Mouse (Mus musculus) thymus, postnatal 10 days (tissue): ENCODE results near the gene Hp1bp3.

Source experiments
- DNase-seq, 2 experiments: peaks; one replicate each; pipeline ENCODE4 v3.0.0; 2021; ENCODE audit warnings: low spot score in 2 of 2

Hp1bp3 gene

DNA sequence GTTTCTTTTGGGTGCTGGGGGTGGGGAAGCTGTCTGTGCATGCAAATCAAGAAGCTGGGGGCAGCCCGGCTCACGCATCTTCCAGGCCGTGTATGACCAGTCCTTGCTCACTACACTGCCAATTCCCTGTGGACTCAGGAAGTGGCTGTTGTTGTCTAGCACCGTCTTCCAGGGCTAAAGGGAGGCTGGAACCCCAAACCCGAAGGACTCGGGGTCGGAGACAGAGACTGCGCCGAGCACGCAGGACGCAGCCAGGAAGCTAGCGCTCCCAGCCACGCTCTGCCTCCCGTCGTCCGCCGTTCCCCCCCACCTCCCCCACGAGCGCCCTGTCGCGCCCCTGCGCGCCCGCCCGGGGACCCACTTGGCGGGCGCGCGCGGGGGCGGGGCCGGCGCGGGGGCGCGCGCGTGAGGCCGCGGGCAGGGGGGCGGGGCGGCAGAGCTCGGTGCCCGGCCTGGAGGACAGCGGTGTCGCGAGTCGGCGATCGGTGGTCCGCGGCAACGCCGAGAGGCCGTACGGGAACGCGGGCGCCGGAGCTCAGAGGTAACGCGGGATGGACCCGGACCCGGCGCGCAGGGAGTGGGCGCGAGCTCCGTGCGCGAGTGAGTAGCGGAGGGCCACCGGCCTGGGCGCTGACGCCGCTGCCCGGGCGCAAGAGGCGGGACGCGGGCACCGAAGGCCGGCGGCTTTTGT is at the start of gene Hp1bp3:
TSS of gene Hp1bp3 (plus strand) at position 97 of the 691 bp plus-strand sequence.
- DNase-seq, result peak; percentile 75 to 87

DNA sequence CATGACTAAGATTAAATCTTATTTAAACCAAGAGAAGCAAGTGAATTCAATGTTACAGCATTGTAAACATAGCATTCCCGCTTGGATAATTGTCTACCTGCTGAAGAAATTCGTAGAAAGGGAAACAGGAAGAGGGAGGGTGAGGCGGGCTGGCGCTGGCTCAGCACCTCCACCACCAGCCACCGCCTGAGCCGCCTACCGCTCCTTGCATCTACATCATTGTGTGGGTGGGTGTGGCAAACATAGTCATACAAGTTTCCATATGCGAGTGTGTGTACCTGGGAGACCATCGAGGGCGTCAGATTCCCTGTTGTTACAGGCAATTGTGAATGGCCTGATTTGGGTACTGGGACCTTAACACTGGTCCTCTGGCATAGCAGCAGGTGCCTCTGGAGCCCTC is 49.6 kb upstream of the Hp1bp3 start:
- DNase-seq, result no peak

- no peak for DNase-seq
These were observed 47.9 kb upstream of the Hp1bp3 start for GRCm38 (mm10) chr4:138168162-138168561.

- no peak for DNase-seq
These were observed 46.7 kb upstream of the Hp1bp3 start for GRCm38 (mm10) chr4:138169420-138169819.

DNA sequence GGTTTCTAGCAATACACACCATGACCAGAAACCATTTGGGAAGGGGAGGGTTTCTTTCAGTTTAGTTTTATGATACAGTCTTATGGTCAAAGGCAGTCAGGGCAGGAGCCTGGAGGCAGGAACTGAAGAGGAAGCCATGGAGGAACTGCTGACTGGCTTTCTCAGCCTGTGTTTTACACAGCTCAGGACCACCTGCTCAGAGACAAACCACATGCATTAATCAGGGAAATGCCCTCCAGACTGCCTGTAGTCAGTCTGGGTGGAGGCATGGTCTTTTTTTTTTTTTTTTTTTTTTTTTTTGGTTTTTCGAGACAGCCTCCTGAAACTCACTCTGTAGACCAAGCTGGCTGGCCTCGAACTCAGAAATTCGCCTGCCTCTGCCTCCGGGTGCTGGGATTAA is 43.4 kb upstream of the Hp1bp3 start:
- DNase-seq, result no peak

DNA sequence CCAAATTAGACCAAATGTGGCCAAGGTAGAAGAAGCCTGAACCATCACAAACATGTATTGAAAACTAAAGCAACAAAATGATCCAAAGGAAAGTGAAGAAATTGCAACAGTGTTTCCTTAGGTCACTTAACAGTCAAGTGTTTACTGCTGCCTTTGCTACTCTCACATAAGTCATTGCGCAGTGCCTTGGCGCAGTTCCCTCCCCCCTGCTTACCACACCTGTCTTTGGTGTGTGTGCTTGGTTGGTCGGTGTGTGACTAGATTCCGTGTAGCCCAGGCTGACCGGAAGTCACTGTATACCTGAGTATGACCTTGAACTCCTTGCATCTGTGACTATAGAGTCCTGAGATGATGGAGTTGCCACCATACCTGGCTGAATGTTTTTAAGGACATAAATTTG is 36.7 kb upstream of the Hp1bp3 start:
- no peak for DNase-seq

DNA sequence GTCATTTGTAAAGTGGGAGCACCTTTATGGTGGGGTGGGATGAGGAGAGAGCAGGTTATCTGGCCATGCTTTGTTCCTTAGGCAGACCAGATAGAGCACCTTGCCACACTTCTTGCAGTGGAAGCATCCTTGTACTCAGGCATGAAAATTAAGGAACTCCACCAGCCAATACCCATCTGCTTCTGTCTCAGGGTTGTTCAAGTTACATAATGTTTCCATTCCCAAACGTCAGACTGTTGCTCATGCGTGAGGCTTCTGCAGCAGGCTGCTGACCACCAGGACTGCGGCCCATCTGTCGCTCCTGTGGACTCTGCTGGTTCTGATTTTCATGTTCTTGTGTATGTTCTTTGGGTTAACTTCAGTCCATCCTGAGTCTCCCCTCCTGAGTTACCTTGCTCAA is 35.4 kb upstream of the Hp1bp3 start:
- no peak for DNase-seq

DNA sequence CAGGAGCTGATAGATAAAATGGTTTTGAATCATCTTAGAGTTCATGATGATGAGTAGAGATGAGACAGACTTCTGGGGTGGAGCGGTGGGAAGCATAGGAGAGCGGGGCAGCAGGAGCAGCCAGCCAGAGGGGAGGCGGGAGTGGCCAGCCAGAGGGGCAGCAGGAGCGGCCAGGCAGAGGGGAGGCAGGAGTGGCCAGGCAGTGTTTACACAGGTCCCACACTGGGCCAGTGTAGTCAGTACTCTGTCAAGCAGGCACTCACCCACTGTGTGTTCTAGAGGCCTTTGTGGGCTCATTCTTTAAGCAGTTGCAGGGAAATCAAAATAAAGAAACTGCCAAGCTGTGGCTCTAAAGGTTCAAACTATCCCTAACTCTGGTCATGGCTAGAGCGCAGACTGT is 32.0 kb upstream of the Hp1bp3 start:
- DNase-seq, result no peak

- DNase-seq, result no peak
These were observed 31.5 kb upstream of the Hp1bp3 start for GRCm38 (mm10) chr4:138184573-138184981.

DNA sequence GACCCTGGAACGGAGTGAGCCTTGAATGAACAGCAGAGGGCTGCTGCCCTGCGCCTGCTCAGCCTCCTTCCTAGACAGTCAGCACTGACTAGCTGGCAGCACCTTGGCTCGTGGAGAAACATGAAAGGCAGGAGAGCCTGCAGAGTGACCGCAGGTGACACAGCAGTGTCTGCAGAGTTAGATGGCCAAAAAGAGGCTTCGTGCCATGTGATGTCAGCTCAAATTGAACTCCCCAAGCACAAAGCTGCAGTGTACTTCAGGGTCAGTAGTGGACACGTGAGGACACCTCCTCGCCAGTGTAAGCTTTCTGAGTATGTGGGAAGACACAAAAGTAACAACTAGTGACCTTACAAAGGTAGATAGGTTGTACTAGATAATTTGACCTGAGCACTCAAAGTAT is 30.1 kb upstream of the Hp1bp3 start:
- DNase-seq, result no peak

- no peak for DNase-seq
These were observed 28.1 kb upstream of the Hp1bp3 start for GRCm38 (mm10) chr4:138187995-138188394.

DNA sequence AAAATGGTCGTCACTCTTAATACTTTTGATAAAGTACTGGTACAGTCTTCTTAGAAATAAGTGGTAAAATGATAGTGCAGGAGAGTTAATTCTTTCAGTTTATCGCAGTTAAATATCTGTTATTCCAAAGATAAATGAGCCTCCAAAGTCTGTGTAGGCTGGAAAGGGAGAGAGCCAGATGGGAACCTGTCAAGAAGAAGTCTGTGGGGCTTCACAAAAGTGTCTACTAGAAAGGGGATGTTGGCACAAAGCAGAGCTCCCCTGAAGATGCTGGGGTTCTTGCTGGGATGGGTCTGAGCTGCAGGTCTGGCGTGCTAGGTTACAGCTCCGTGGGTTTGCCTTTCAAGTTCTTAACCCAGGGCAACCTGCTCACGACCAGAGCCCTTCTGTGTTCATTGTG is 23.5 kb upstream of the Hp1bp3 start:
- no peak for DNase-seq

GRCm38 (mm10) chr4:138200769-138201168 is 15.3 kb upstream of the Hp1bp3 start:
- DNase-seq, result no peak

GRCm38 (mm10) chr4:138201696-138202095 is 14.4 kb upstream of the Hp1bp3 start:
- no peak for DNase-seq

DNA sequence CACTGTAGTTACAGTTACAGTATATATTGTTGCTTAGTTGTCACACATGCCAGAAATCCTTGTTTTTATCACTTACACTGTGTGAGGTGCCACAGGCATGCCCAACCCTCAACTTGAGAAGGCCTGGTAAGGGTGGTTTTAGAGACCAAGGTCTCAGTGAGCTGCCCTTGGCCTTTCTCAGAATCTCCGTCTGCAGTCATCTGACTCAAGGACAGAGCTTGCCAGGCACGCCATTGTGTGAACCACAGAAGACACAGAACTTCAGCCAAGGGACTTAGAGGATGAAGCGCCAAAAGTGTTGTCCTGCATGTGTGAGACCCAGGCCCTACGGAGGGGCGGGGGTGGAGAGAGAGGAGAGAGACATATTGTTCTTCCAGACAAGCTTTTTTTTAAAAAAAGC is 6.0 kb upstream of the Hp1bp3 start:
- no peak for DNase-seq

DNA sequence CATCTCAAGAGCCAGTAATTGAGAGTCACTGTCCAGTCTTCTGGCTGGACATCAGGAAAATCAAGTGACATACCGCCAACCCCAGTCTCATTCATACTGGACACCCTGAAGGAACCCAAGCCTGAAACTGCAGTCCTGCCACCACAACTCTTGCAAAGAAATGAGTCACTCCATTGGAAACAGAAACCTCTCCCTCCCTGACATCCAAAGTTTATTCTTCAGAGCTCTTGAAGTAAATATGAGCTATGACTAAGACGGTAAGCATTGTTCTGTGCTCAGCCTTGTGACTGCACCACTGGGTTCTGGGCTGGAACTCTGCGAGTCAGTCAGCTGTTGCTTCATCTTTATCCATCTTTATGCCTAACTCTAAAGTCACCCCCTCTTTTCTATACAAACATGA is 2.2 kb upstream of the Hp1bp3 start:
- DNase-seq, result no peak

- no peak for DNase-seq
These were observed 361 bp upstream of the Hp1bp3 start for GRCm38 (mm10) chr4:138215671-138216199.

DNA sequence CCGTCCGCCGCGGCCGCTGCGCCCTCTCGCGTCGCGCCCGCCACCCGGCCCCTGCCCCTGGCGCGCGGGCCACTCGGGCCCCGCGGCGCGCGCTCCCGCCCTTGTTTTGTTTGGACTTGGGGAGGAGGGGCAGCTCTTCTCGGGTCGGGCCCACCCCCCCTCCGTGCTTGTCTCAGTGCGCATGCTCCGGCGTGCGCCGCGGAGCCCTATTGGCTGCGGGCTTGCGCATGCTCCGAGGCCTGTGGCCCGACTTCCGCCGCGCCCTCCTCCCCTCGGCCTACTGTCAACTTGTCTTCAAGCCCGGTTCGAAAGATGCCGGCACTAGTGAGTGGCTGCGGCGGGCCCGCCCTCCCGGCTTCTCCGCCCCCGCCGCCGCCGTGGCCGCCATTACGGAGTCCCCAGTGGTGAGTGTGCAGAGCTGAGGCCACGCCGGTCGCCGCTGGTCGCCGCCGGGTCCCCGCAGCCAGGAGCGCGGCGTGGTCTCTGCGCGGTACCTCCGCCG is 846 bp downstream of the Hp1bp3 start:
- DNase-seq, result peak; percentile 98 to 99

DNA sequence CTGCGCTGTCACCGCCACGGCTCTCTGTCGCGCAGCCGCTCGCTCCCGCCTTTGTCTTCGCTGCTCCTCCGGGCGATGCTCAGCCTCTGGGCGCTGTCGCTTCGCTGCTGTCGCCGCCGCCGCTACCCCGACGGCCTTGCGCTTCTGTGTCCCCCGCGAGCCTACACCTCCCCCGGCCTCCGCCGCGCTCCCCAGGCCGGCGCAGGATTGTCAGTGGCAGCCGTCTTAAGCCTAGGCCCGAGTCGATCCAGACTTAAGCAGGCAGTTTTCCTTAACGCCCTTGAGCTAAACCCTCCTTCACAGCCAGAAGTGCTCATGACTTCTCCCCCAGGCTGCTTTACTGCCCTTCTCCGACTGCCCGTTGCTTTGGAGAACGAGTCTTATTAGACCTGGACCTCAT is 1.3 kb downstream of the Hp1bp3 start:
- peak in 1 of 2 experiments; percentile 47 for DNase-seq

GRCm38 (mm10) chr4:138217951-138218685 is 2.0 kb downstream of the Hp1bp3 start:
- no peak for DNase-seq

- DNase-seq, result no peak
These were observed 3.2 kb downstream of the Hp1bp3 start for GRCm38 (mm10) chr4:138219331-138219730.

DNA sequence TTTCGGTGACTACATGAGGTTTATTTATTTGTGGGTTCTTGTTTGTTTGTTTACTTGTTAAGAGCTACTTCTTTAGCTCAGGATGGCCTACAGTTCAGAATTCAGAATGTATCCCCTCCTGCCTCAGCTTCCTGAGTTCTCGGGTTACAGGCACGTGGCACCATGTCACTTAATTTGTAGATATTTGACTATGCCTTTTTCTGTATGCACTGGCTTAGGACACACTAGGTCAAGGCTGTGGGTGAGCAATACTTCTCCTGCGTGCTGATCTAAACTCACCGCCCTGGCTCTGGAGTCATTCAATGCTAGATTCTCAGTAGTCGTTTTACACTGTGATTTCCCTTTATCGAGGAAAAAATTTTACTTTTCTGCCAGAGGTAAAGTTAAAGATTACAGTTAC is 4.7 kb downstream of the Hp1bp3 start:
- DNase-seq, result no peak

DNA sequence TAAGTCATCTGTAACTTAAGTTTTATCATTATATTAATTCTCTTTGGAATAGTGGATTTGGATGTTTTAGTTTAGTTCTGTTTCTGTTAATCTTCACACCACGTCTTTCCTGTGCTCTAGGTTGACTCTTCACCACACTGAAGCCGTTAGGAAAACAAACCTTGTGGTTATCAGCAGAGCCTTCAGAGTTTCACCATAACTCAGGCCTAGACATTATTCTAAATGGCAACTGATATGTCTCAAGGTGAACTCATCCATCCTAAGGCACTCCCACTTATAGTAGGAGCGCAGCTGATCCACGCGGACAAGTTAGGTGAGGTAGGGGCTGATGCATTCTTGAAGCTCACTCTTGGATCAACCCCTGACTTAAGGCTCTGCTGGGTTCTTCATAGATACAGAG is 5.3 kb downstream of the Hp1bp3 start:
- no peak for DNase-seq
